Mouse (Mus musculus) MEL (cell line): Measurements from ENCODE around the gene Csn1s1.

ENCODE experiments used
- CTCF ChIP-seq, 3 experiments: IDR thresholded peaks in 2 of 3; conservative IDR thresholded peaks in 1 of 3; 2 replicates each; pipeline ENCODE4 v1.5.1; 2011 to 2012; ENCODE audit warnings: low read length in 3 of 3, low read depth in 2 of 3, mild to moderate bottlenecking in 2 of 3, improper control_type of control experiment in 1 of 3, inconsistent platforms in 1 of 3, mixed read lengths in 1 of 3, moderate library complexity in 1 of 3; ENCODE audit not compliant: control insufficient read depth in 1 of 3, insufficient read depth in 1 of 3, poor library complexity in 1 of 3, severe bottlenecking in 1 of 3
- EP300 ChIP-seq, 2 experiments: IDR thresholded peaks; 2 replicates each; pipeline ENCODE4 v1.6.1; 2011; ENCODE audit warnings: improper control_type of control experiment in 2 of 2, low read length in 2 of 2, low read depth in 1 of 2, mild to moderate bottlenecking in 1 of 2
- HCFC1 ChIP-seq: IDR thresholded peaks from 2 replicates; pipeline ENCODE4 v1.6.1; 2012; ENCODE audit warnings: low read depth, mild to moderate bottlenecking, inconsistent platforms, low read length, improper control_type of control experiment, moderate library complexity
- MEF2A ChIP-seq: IDR thresholded peaks from 2 replicates; pipeline ENCODE4 v1.6.1; 2014; ENCODE audit warnings: low read depth, mild to moderate bottlenecking, inconsistent platforms, low read length, improper control_type of control experiment; ENCODE audit not compliant: poor library complexity, insufficient replicate concordance, severe bottlenecking; ENCODE audit errors: extremely low read depth
- MXI1 ChIP-seq: IDR thresholded peaks from 2 replicates; pipeline ENCODE4 v1.6.1; 2011; ENCODE audit warnings: mild to moderate bottlenecking, low read depth, low read length, improper control_type of control experiment
- POLR2A ChIP-seq, 2 experiments: IDR thresholded peaks; 2 replicates each; pipeline ENCODE4 v1.6.1; 2011 to 2012; ENCODE audit warnings: low read length in 2 of 2, mild to moderate bottlenecking in 2 of 2, control low read depth in 1 of 2, improper control_type of control experiment in 1 of 2, low read depth in 1 of 2, moderate library complexity in 1 of 2; ENCODE audit not compliant: control insufficient read depth in 1 of 2, insufficient read depth in 1 of 2, poor library complexity in 1 of 2
- POLR2AphosphoS5 ChIP-seq: IDR thresholded peaks from 2 replicates; pipeline ENCODE4 v1.6.1; 2012; ENCODE audit warnings: low read depth, borderline replicate concordance, mild to moderate bottlenecking, inconsistent platforms, low read length, moderate library complexity, mixed read lengths
- UBTF ChIP-seq: IDR thresholded peaks from 2 replicates; pipeline ENCODE4 v1.6.1; 2012; ENCODE audit warnings: low read depth, mild to moderate bottlenecking, inconsistent platforms, low read length, improper control_type of control experiment, moderate library complexity, borderline replicate concordance; ENCODE audit not compliant: insufficient read depth
- USF1 ChIP-seq: IDR thresholded peaks from 2 replicates; pipeline ENCODE4 v1.6.1; 2014; ENCODE audit warnings: low read depth, mild to moderate bottlenecking, inconsistent platforms, low read length, improper control_type of control experiment, moderate library complexity
- ZC3H11A ChIP-seq: IDR thresholded peaks from 2 replicates; pipeline ENCODE4 v1.6.1; 2012; ENCODE audit warnings: low read depth, mild to moderate bottlenecking, inconsistent platforms, low read length, improper control_type of control experiment
- ZNF384 ChIP-seq: IDR thresholded peaks from 2 replicates; pipeline ENCODE4 v1.6.1; 2012; ENCODE audit warnings: low read depth, mild to moderate bottlenecking, inconsistent platforms, low read length, improper control_type of control experiment

GRCm38 (mm10) chr5:87705891-87706290, 39.9 kb downstream of the Csn1s1 start:
- TF ChIP-seq CTCF (IDR thresholded peaks at IDR 0.05 in 2 of 3, conservative IDR thresholded peaks at IDR 0.05 in 1 of 3; ENCODE audit: control insufficient read depth in 1 of 3, insufficient read depth in 1 of 3, low read depth in 2 of 3, low read length in 3 of 3, poor library complexity in 1 of 3, severe bottlenecking in 1 of 3) (no peak), POLR2A (IDR thresholded peaks at IDR 0.05; ENCODE audit: control insufficient read depth in 1 of 2, insufficient read depth in 1 of 2, low read depth in 1 of 2, low read length in 2 of 2, poor library complexity in 1 of 2) (no peak), EP300 (IDR thresholded peaks at IDR 0.05; ENCODE audit: low read depth in 1 of 2, low read length in 2 of 2) (no peak), USF1 (no peak), MXI1 (no peak), POLR2AphosphoS5 (no peak), ZNF384 (no peak), UBTF (no peak), HCFC1 (no peak), ZC3H11A (no peak), MEF2A (no peak)
